Mouse (Mus musculus) limb, embryonic 14.5 days (tissue): ENCODE data around the gene Grip1. TPM values are rescaled to one million over a fixed set of nuclear protein-coding genes. Genes with fewer than 3 reads are reported as not detected.
A peak's percentile ranks its signal among the peaks of the same experiment; 100 is the strongest.

Experiments
- ATAC-seq: fragments of 200-750 bp; cut with Nextera tagmentation; 2 replicates; pipeline ENCODE4 v1.8.0; 2017; ENCODE audit warnings: low read depth, moderate number of reproducible peaks, moderate TSS enrichment; ENCODE audit not compliant: low FRiP score
- DNase-seq: peaks from one replicate; pipeline ENCODE4 v3.0.0-alpha.2; 2015; ENCODE audit warnings: low spot score
- H3K27ac ChIP-seq: fragments of 300-500 bp; sonication (generic); replicated peaks from 2 replicates; pipeline ENCODE4 v1.5.1; 2014; ENCODE audit warnings: low read depth, mild to moderate bottlenecking, low read length, moderate library complexity, mixed read lengths
- H3K27me3 ChIP-seq: fragments of 300-500 bp; sonication (generic); 2 replicates; pipeline ENCODE4 v1.6.1; 2014; ENCODE audit warnings: low read length, mixed read lengths; ENCODE audit not compliant: control insufficient read depth, insufficient read depth
- H3K36me3 ChIP-seq: fragments of 300-500 bp; sonication (generic); 2 replicates; pipeline ENCODE4 v1.6.1; 2014; ENCODE audit warnings: mild to moderate bottlenecking, low read length, moderate library complexity, mixed read lengths; ENCODE audit not compliant: control insufficient read depth, insufficient read depth
- H3K4me1 ChIP-seq: fragments of 300-500 bp; sonication (generic); 2 replicates; pipeline ENCODE4 v1.6.1; 2014; ENCODE audit warnings: antibody characterized with exemption, low read length, mixed read lengths; ENCODE audit not compliant: control insufficient read depth, insufficient read depth
- H3K4me2 ChIP-seq: fragments of 300-500 bp; sonication (generic); replicated peaks from 2 replicates; pipeline ENCODE4 v1.6.1; 2014; ENCODE audit warnings: low read depth, mild to moderate bottlenecking, low read length, moderate library complexity; ENCODE audit not compliant: severe bottlenecking
- H3K4me3 ChIP-seq: fragments of 300-500 bp; sonication (generic); replicated peaks from 2 replicates; pipeline ENCODE4 v1.5.1; 2014; ENCODE audit warnings: low read length
- H3K9ac ChIP-seq: fragments of 300-500 bp; sonication (generic); 2 replicates; pipeline ENCODE4 v1.6.1; 2014; ENCODE audit warnings: mild to moderate bottlenecking, low read depth, low read length, moderate library complexity; ENCODE audit not compliant: severe bottlenecking
- H3K9me3 ChIP-seq: fragments of 300-500 bp; sonication (generic); 2 replicates; pipeline ENCODE4 v1.6.1; 2016; ENCODE audit warnings: low read length; ENCODE audit not compliant: control insufficient read depth
- POLR2A ChIP-seq: fragments of 200-500 bp; IDR thresholded peaks from 2 replicates; pipeline ENCODE4 v1.8.0; 2012; ENCODE audit warnings: inconsistent platforms, mild to moderate bottlenecking, moderate library complexity, borderline replicate concordance; ENCODE audit not compliant: insufficient read depth, insufficient read length; ENCODE audit errors: extremely low read depth
- WGBS: fragments of 180-500 bp; shearing (Covaris S2); extraction: QIAGEN DNeasy Blood & Tissue Kit; methylation state at CpG from one replicate; pipeline ENCODE4 v1.1.7; 2014; 5-methylcytosine and 5-hydroxymethylcytosine counted together
- polyA plus RNA-seq, 2 experiments: library from polyadenylated mRNA; depleted of rRNA in 1 of 2; stranded (reverse) in 1 of 2; unstranded in 1 of 2; fragments of >200 nt; fragmentation: Nextera tagmentation in 1 of 2; extraction: Ambion mirVana in 1 of 2; gene quantifications; 2 replicates each; pipeline versions ENCODE4 v1.2.1 to v1.2.3; 2012 to 2014

Gene Grip1
- polyA plus RNA-seq, 2 experiments: 5.9 to 7.6 TPM

GRCm38 (mm10) chr10:120113980-120114379 is 660.4 kb downstream of the Grip1 start:
- H3K9ac ChIP-seq: no peak overlapping the region
- no peak for TF ChIP-seq POLR2A
- no peak overlapping the region for H3K27ac ChIP-seq
- DNase-seq (no peak), ATAC-seq (no peak)
- no peak overlapping the region for H3K4me3 ChIP-seq
- peaks cover 4% of the 10 kb centered on the region; the same call in 1 of the 2 replicates for H3K4me1 ChIP-seq
- H3K9me3 ChIP-seq: no peaks in the 10 kb centered on the region
- H3K27me3 ChIP-seq: no peaks in the 10 kb centered on the region
- no peak overlapping the region for H3K4me2 ChIP-seq
- 71% methylated on average over 6 of the region's 6 CpGs for WGBS
- H3K36me3 ChIP-seq: no peaks in the 10 kb centered on the region

GRCm38 (mm10) chr10:120114493-120114892 is 660.9 kb downstream of the Grip1 start:
- Histone ChIP-seq H3K36me3 (no peaks in the 10 kb centered on the region), H3K9me3 (no peaks in the 10 kb centered on the region), H3K27me3 (no peaks in the 10 kb centered on the region), H3K4me1 (peaks cover 4% of the 10 kb centered on the region; the same call in 1 of the 2 replicates), H3K4me2 (no peak overlapping the region), H3K27ac (no peak overlapping the region), H3K9ac (no peak overlapping the region), H3K4me3 (no peak overlapping the region)
- no peak for DNase-seq
- no peak for ATAC-seq
- WGBS: 57% methylated on average over 7 of the region's 7 CpGs
- TF ChIP-seq POLR2A: no peak

- TF ChIP-seq POLR2A: no peak
These were observed 661.6 kb downstream of the Grip1 start for GRCm38 (mm10) chr10:120115249-120115648.

GRCm38 (mm10) chr10:120123721-120124120 is 670.1 kb downstream of the Grip1 start:
- Histone ChIP-seq H3K9ac (no peak overlapping the region), H3K36me3 (no peaks in the 10 kb centered on the region), H3K4me3 (no peak overlapping the region), H3K4me2 (no peak overlapping the region), H3K27ac (no peak overlapping the region), H3K4me1 (no peaks in the 10 kb centered on the region), H3K9me3 (no peaks in the 10 kb centered on the region), H3K27me3 (no peaks in the 10 kb centered on the region)
- whole genome bisulfite sequencing: 96% methylated on average over 3 of the region's 3 CpGs
- ATAC-seq: no peak
- no peak for TF ChIP-seq POLR2A
- DNase-seq: no peak

More at GRCm38 (mm10) chr10:120115249-120115648, 661.6 kb downstream of the Grip1 start:
- no peaks in the 10 kb centered on the region for H3K9me3 ChIP-seq
- H3K27me3 ChIP-seq: no peaks in the 10 kb centered on the region
- 100% methylated on average over 1 of the region's 1 CpGs for WGBS
- no peak overlapping the region for H3K9ac ChIP-seq
- no peak overlapping the region for H3K4me2 ChIP-seq
- no peak overlapping the region for H3K27ac ChIP-seq
- ATAC-seq (no peak), DNase-seq (no peak)
- H3K4me1 ChIP-seq: peaks cover 4% of the 10 kb centered on the region; the same call in 1 of the 2 replicates
- no peaks in the 10 kb centered on the region for H3K36me3 ChIP-seq
- no peak overlapping the region for H3K4me3 ChIP-seq

- H3K4me1 ChIP-seq: no peaks in the 10 kb centered on the region
- DNase-seq: peak; percentile 87
- no peak overlapping the region for H3K9ac ChIP-seq
- H3K4me2 ChIP-seq: no peak overlapping the region
- no peak overlapping the region for H3K27ac ChIP-seq
- ATAC-seq: peak; percentile 60
- TF ChIP-seq POLR2A: no peak
- no peaks in the 10 kb centered on the region for H3K9me3 ChIP-seq
- WGBS: 51% methylated on average over 7 of the region's 7 CpGs
- H3K4me3 ChIP-seq: no peak overlapping the region
- H3K27me3 ChIP-seq: no peaks in the 10 kb centered on the region
- H3K36me3 ChIP-seq: no peaks in the 10 kb centered on the region
These were observed 671.3 kb downstream of the Grip1 start for GRCm38 (mm10) chr10:120124801-120125464.
